Mouse (Mus musculus) megakaryocyte-erythroid progenitor cell, adult 5-6 weeks (primary cell): ENCODE measurements around the gene Ptgir. TPM values are rescaled to one million over a fixed set of nuclear protein-coding genes. Genes with fewer than 3 reads are reported as not detected.

Experiments used
- ATAC-seq: replicated peaks from 2 replicates; pipeline ENCODE4 v1.8.0; 2016; ENCODE audit warnings: mild to moderate bottlenecking, inconsistent platforms; ENCODE audit not compliant: severe bottlenecking, poor library complexity, low FRiP score, low TSS enrichment
- total RNA-seq, 2 experiments: library from RNA; stranded (forward) in 1 of 2; stranded (reverse) in 1 of 2; fragments of 200-1000, 215-1000 nt in 1 of 2; fragments of >200 nt in 1 of 2; fragmentation: Nextera tagmentation in 1 of 2; gene quantifications; 2 replicates each; pipeline ENCODE4 v1.2.3; 2014 to 2017

Gene Ptgir
- not detected in 2 replicates for total RNA-seq (2014; fragmentation: Nextera tagmentation)
- total RNA-seq (2017): not detected in 2 replicates

GRCm38 (mm10) chr7:16906281-16906680, at the start of gene Ptgir:
TSS of gene Ptgir (plus strand) at chr7:16906490.
- no peak for ATAC-seq

- peak; percentile 69 for ATAC-seq
These were observed 48.0 kb upstream of the Ptgir start for GRCm38 (mm10) chr7:16858336-16858735.

- ATAC-seq: 0 out of 2 replicates have a peak, but pooled peaks have one; percentile 43
These were observed 46.2 kb upstream of the Ptgir start for GRCm38 (mm10) chr7:16859902-16860651.

DNA sequence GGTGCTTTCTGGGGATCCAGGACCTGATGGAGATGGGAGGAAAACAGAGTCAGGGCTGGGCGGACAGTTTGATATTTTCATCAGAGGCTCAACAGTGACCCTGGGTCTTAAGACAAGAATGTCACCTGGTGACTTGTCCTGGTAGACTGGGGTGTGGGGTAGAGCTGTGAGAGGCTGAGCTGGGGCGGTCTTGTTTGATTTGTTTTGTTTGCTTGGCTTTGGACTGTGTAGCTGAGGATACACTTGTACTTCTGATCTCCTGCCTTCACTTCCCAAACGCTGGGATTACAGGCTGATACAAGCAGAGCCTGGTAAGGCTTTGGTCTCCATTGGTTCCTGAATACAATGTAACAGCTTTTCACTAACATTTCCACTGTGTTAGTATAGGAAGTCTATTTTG, 38.8 kb upstream of the Ptgir start:
- ATAC-seq: no peak

DNA sequence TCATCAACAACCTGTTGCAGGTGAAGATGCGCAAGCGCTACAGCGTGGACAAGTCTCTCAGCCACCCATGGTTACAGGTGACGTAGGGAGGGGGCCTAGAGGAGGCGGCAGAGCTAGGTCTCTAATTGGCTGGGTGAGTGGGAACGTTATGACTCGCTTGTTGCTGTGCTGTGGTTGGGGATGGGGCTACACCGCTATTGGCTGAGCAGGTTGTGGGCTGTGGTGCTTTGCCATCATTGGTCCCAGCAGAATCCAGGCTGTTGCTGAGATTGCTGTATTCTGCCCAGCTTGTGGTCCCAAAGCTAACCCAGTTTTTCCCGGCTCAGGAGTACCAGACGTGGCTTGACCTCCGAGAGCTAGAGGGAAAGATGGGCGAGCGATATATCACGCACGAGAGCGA, 36.8 kb upstream of the Ptgir start:
- ATAC-seq: no peak

GRCm38 (mm10) chr7:16871600-16871999, 34.7 kb upstream of the Ptgir start:
- no peak for ATAC-seq

GRCm38 (mm10) chr7:16872478-16872877, 33.8 kb upstream of the Ptgir start:
- ATAC-seq: no peak

GRCm38 (mm10) chr7:16873392-16873791, 32.9 kb upstream of the Ptgir start:
- ATAC-seq: no peak

DNA sequence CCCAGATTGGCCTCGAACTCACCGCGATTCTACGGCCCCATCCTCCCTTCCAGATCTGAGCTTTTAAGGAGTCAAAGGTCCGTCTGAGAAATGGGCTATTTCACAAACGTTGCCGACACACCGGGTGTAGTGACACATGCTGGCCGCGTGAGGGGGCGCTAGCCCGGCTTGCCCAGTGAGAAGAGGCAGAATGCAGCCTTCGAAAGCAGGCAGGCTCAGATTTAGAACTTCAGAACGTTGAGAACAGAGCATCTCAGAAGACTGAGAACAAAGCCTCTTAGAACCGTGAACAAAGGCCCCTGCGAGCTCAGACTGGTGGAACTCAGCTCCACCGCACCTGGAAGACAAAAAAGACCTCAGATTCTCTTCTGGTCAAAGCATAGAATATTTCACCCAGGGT, 32.1 kb upstream of the Ptgir start:
- peak; percentile 64 for ATAC-seq

DNA sequence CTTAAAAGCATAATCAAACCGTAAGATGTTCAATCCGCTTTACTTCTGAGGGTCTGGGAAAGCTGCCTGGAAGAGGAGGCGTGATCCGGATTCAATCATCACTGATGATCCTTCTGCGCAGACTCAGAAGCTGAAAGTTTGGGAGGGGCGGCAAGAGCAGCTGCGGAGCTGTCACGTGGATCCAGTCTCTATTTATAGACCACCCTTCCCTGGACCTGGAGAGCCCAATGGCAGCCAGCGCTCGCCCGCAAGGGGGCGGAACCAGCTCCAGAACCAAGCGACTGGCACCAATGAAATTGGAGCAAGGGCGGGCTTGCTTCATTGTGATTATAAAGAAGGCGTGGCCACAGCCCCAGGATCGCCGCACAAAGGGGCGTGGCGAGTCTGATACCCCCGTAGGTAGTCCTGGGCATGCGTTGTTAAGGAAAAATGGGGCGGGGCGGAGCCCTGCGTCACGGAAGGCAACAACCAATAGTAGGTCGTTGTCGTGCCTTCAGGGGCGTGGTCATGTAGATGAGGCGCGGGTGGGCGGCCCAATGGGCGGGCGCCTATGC, 31.5 kb upstream of the Ptgir start:
- peak; percentile 92 for ATAC-seq

DNA sequence AGATGAGACGGTGACA, 31.2 kb upstream of the Ptgir start, which contains the start of gene Dact3:
Dact3 (plus strand) TSS at position 8 of the 16 bp plus-strand sequence.
- no peak for ATAC-seq

- ATAC-seq: no peak
These were observed 31.0 kb upstream of the Ptgir start for GRCm38 (mm10) chr7:16875326-16875725.

DNA sequence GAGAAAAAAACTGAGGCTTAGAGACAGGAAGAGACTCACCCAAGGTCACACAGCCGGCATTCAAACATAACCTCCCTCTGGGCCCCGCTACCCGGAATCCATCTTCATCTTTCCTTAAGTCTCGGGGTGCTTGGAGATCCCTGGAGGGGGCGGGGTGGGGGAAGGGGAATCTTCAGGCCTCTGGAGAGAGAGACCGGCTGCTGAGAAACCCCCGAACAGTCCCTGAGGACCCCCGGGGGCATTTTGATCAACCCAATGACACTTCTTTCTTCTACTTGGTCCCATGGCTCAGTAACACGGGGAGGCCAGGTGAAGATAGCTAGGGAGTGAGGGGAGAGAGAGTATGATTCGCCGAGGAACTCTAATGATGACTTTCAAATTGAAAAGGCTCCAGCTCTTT, 30.3 kb upstream of the Ptgir start:
- ATAC-seq: no peak

- no peak for ATAC-seq
These were observed 29.7 kb upstream of the Ptgir start for GRCm38 (mm10) chr7:16876608-16877007.

- ATAC-seq: no peak
These were observed 28.6 kb upstream of the Ptgir start for GRCm38 (mm10) chr7:16877717-16878116.

DNA sequence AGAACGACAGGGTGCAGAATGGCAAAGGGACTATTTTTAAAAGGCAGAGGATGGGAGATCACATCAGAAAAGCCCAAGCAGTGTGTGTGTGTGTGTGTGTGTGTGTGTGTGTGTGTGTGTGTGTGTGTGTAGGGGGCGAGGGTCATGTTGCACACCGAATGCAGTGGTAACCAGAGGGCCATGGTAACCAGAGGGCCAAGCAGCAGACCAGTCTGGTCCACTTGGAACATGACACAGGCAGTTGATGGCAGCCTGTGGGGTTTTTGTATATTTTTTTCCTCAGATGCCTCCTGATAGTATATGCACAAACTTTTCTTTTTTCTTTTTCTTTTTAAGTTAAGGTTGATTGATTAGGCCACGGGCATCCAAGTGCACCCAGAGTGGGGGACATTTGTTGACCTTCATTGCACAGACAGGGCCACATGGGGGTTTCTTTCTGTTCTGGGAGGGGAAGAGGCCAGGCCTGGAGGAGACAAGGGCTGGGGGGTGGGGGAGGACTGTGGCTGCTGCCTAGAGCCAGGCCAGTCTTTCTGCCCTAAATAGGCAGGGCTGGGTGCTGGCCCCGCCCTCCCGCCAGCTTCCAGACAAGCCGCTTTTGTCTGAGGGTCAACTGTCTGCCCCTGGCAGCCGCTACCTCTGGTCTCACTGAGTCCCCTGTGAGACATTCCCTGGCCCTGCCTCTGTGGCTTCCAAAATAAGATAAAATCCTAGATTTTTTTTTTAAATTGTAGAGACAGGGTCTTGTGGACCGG, 26.3 kb upstream of the Ptgir start:
- ATAC-seq: no peak

- ATAC-seq: no peak
These were observed 25.7 kb upstream of the Ptgir start for GRCm38 (mm10) chr7:16880615-16881014.

DNA sequence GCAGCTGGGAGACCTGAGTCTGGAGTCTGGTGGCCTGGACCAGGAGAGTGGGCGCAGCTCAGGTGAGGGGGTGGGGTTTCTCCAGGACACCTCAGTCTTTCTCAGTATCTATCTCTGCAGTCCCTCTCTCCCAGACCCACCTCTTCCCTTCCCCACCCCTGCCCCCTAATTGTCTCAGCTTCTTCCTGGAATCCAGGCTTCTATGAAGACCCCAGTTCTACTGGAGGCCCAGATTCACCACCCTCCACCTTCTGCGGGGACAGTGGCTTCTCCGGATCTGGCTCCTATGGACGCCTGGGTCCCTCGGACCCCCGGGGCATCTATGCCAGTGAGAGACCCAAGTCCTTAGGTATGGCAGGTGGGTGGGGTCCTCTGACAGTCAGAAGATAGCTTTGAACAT, 23.1 kb upstream of the Ptgir start:
- no peak for ATAC-seq

DNA sequence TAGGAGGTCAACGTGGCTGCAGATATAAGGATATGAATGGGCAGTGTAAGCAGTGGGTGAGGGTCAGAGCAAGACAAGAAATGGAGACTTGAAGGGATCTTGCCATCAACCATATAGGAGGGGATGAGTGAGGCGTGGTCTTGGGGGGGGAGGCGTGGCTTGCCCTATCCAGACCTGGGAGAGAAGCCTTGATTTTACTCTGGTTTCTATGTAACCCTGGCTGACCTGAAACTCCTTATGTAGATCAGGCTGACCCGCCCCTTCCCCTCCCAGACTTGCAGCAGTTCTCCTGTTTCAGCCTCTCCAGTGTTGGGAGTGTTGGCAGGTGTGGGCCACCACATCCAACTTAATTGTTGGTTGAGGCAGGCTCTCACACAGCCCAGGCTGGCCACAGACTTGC, 22.0 kb upstream of the Ptgir start:
- no peak for ATAC-seq

DNA sequence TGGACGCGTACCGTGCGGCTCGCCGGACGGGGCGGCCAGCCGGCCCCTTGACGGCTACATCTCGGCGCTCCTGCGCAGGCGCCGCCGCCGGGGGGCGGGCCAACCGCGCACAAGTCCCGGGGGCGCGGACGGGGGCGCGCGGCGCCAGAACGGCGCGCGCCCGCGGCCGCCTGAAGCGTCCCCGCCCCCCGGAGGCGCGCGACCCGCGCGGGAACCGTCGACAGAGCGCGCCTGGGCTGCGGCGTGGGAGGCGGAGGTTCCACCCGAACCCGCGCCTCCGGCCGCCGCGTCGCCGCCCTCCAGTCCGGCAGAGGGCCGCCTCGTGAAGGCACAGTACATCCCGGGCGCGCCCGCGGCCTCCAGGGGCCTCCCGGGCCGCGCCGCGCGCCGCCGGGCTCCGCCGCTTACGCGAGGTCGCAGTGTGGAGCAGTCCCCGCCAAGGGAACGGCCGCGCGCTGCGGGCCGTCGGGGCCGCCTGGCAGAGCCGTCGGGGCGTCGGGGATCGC, 21.0 kb upstream of the Ptgir start:
- ATAC-seq: no peak

DNA sequence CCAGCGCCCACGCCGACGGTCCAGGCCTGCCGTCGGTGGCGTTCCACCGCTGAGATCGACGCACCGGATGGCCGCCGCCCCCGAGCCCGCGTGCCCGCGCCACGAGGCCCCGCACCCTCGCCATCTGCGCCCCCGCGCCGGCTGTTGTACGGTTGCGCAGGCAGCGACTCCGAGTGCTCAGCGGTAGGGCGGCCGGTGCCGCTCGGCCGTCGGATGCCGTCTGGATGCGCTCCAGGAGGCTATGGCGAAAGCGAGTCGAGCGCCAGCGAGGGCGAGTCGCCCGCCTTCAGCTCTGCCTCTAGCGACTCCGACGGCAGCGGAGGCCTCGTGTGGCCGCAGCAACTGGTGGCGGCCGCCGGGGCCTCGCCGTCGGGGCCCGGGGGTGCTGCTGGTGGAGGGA, 20.4 kb upstream of the Ptgir start:
- no peak for ATAC-seq
